Mouse (Mus musculus) yolk sac, embryonic 10.5 days (tissue): ENCODE results near the gene Ttll10.

Experiments used
- DNase-seq: peaks from one replicate; pipeline ENCODE4 v3.0.0-alpha.2; 2017; ENCODE audit warnings: low spot score

Ttll10 gene

GRCm38 (mm10) chr4:156024184-156024583 is 35.0 kb downstream of the Ttll10 start:
- no peak for DNase-seq

- DNase-seq = no peak
Measured at GRCm38 (mm10) chr4:156023520-156023919, 35.7 kb downstream of the Ttll10 start.

DNA sequence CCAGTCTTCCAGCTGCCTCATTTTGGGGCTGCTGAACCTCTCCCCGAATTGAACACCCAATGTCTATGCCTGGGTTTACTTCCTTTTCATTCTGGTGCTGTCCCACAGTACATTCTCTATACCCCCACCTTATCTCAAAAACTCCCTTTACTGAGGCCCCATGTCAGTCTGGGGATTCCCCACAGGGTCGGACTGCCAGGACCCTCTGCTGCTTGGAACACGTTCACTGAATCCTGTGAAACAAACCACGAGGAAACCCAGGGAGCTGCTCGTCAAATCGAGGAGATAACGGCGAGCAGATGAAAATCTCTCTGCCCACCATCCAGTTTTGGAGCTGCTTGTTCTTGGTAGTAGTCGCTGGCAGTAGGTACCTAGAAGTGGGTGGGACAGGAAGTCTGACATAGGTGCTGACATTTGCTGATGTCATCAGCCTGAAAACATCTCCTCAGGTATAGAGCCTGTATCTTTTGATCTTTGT is 37.2 kb downstream of the Ttll10 start:
- no peak for DNase-seq

DNA sequence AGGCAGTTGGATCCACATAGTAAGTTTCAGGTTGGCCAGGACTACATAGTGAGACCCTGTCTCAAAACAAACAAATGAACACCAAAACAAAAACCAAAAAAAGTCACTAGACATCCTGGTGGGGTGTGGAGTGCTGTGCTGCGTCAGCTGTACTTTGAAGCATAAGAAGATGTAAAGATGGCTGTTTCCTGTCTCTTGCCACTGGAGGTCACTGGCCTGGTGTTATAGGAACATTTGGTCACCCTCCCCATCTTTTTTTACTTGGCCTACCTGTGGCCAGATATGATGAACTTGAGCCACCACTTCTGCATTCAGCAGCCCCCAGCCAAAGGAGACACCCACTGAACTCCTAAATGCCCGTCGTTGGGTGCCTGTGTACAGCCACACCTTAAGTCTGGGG is 37.8 kb downstream of the Ttll10 start:
- no peak for DNase-seq

- no peak for DNase-seq
Measured at GRCm38 (mm10) chr4:156019771-156020170, 39.4 kb downstream of the Ttll10 start.

DNA sequence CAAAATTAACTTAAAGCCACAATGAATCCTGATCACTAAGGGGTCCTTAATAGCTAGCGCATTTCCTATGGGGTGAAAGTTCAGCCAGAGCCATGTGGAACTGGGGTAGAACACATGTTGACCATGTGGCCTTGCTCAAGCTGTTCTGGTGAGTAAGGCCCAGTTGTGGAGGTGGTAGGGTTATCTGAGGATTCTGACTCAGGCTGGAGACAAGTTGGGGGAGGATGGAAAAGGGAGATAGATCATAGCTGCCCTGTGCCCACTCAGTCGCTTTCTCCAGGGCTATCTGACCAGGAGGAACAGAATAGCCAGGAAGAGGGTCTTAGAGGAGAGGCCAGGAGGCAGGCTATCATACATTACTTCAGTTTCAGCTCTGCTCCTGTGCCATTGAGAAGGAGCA is 44.8 kb downstream of the Ttll10 start:
- no peak for DNase-seq

GRCm38 (mm10) chr4:156013637-156014036 is 45.6 kb downstream of the Ttll10 start, which contains the start of gene Tnfrsf4:
Gene Tnfrsf4, plus strand, starts transcription at chr4:156013843.
- no peak for DNase-seq

DNA sequence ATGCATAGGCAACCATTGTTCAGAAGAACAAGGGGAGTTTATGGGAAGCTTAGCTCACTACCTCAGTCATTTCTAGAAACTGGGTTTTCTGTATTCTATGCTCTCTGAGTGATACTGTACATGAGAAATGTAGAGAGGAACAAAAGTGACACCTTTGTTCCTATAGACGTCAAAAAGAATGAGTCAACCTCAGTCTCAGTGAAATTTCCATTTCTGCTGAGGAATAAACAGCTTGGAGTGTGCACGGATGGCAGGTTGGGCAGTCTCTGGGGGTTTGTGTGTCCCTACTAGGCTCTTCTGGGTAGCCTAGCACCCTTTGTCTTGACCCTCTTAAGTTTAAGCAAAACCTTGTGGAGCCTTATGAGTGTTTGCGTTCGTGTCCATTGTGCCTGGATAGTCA is 50.8 kb downstream of the Ttll10 start:
- DNase-seq = no peak

- DNase-seq = no peak
Measured at GRCm38 (mm10) chr4:156004109-156004508, 55.1 kb downstream of the Ttll10 start.

DNA sequence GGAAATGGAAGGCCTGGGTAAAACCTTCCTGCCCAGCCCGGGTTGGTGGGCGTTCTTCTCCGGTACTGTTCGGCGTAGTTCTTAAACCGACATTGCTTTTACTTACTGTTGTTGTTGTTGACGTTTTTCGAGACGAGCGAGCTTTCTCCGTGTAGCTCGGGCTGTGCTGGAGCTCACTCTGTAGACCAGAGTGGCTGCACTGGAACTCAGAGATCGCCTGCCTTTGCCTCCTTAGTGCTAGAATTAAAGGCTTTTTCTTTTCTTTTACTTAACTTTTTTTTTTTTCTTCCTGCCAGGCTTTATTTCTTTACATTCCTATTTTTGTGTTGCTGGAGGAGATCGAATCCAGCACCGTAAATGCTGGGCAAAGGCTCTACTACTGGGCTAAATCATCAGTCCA is 65.6 kb downstream of the Ttll10 start:
- DNase-seq = no peak

- peak; percentile 95 for DNase-seq
Measured at GRCm38 (mm10) chr4:155992906-155993547, 66.2 kb downstream of the Ttll10 start.

- peak; percentile 87 for DNase-seq
Measured at GRCm38 (mm10) chr4:155992241-155992905, 66.8 kb downstream of the Ttll10 start, which contains the start of the genes B3galt6 and Sdf4. Gene B3galt6, minus strand, starts transcription at chr4:155992649. Gene Sdf4, plus strand, starts transcription at chr4:155992872.

GRCm38 (mm10) chr4:155991908-155992230 is 67.3 kb downstream of the Ttll10 start:
- no peak for DNase-seq

GRCm38 (mm10) chr4:155991211-155991907 is 67.9 kb downstream of the Ttll10 start:
- no peak for DNase-seq
